Mouse (Mus musculus) lung, embryonic 16.5 days (tissue): ENCODE results near the gene Cntfr. TPM values are rescaled to one million over a fixed set of nuclear protein-coding genes. Genes with fewer than 3 reads are reported as not detected.

Experiments
- ATAC-seq: fragments of 200-750 bp; cut with Nextera tagmentation; 2 replicates; pipeline ENCODE4 v1.8.0; 2017; ENCODE audit warnings: low read depth, mild to moderate bottlenecking, moderate library complexity
- H3K27ac ChIP-seq: fragments of 300-500 bp; sonication (generic); 2 replicates; pipeline ENCODE4 v1.5.1; 2014; ENCODE audit warnings: mild to moderate bottlenecking, control low read depth, low read length
- H3K27me3 ChIP-seq: fragments of 300-500 bp; sonication (generic); 2 replicates; pipeline ENCODE4 v1.6.1; 2014; ENCODE audit warnings: low read depth, low read length, mixed read lengths; ENCODE audit not compliant: control insufficient read depth, insufficient read depth
- H3K36me3 ChIP-seq: fragments of 300-500 bp; sonication (generic); 2 replicates; pipeline ENCODE4 v1.6.1; 2014; ENCODE audit warnings: low read length; ENCODE audit not compliant: control insufficient read depth, insufficient read depth
- H3K4me1 ChIP-seq: fragments of 300-500 bp; sonication (generic); replicated peaks from 2 replicates; pipeline ENCODE4 v1.6.1; 2014; ENCODE audit warnings: low read length, mixed read lengths; ENCODE audit not compliant: control insufficient read depth, insufficient read depth
- H3K4me2 ChIP-seq: fragments of 300-500 bp; sonication (generic); 2 replicates; pipeline ENCODE4 v1.6.1; 2014; ENCODE audit warnings: low read depth, low read length, control low read depth
- H3K4me3 ChIP-seq: fragments of 300-500 bp; sonication (generic); 2 replicates; pipeline ENCODE4 v1.5.1; 2014; ENCODE audit warnings: mild to moderate bottlenecking, low read length, control low read depth
- H3K9ac ChIP-seq: fragments of 300-500 bp; sonication (generic); 2 replicates; pipeline ENCODE4 v1.6.1; 2014; ENCODE audit warnings: low read length, control low read depth
- H3K9me3 ChIP-seq: fragments of 300-500 bp; sonication (generic); 2 replicates; pipeline ENCODE4 v1.6.1; 2016; ENCODE audit warnings: low read length; ENCODE audit not compliant: control insufficient read depth
- WGBS: fragments of 180-500 bp; shearing (Covaris S2); extraction: QIAGEN DNeasy Blood & Tissue Kit; methylation state at CpG from one replicate; pipeline ENCODE4 v1.1.7; 2014; 5-methylcytosine and 5-hydroxymethylcytosine counted together
- polyA plus RNA-seq: library from polyadenylated mRNA; unstranded; fragments of >200 nt; fragmentation: Nextera tagmentation; extraction: Ambion mirVana; gene quantifications from 2 replicates; pipeline ENCODE4 v1.2.1, GENCODE M21; 2015

Gene Cntfr
- polyA plus RNA-seq, 1 experiment from 2014 or later, result 8.4 TPM

- Histone ChIP-seq H3K27ac (no peak overlapping the region), H3K9ac (no peak overlapping the region), H3K4me2 (no peak overlapping the region), H3K9me3 (no peaks in the 10 kb centered on the region), H3K4me1 (no peaks in the 10 kb centered on the region), H3K27me3 (no peaks in the 10 kb centered on the region), H3K4me3 (no peak overlapping the region), H3K36me3 (no peaks in the 10 kb centered on the region)
- 59% methylated on average over 7 of the region's 7 CpGs for WGBS
- no peak for ATAC-seq
These were observed 48.3 kb downstream of the Cntfr start for GRCm38 (mm10) chr4:41648627-41649026.

DNA sequence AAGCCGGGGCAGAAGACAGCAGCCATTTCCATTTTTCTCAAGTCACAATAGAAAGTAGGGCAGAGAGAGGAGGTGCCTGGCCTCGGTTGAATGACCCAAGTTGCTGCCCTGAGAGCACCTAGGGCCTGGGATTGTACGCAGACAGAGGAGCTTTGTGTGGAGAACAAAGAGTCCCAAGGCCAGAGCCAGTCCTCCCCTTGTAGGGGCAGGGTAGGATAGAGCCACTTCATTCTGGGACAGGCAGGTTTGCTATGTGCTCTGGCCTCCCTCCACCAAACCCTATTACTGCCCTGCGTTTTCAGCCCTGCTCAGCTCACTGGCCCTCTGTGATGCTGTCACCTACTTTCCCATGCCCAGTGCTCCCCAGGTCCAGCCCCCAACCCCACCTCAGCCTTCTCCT, 48.7 kb downstream of the Cntfr start:
- H3K27me3 ChIP-seq, result no peaks in the 10 kb centered on the region
- ATAC-seq, result no peak
- no peak overlapping the region for H3K4me2 ChIP-seq
- no peaks in the 10 kb centered on the region for H3K4me1 ChIP-seq
- WGBS, result 47% methylated on average over 4 of the region's 4 CpGs
- H3K9me3 ChIP-seq, result no peaks in the 10 kb centered on the region
- H3K4me3 ChIP-seq, result no peak overlapping the region
- H3K9ac ChIP-seq, result no peak overlapping the region
- no peaks in the 10 kb centered on the region for H3K36me3 ChIP-seq
- H3K27ac ChIP-seq, result no peak overlapping the region

DNA sequence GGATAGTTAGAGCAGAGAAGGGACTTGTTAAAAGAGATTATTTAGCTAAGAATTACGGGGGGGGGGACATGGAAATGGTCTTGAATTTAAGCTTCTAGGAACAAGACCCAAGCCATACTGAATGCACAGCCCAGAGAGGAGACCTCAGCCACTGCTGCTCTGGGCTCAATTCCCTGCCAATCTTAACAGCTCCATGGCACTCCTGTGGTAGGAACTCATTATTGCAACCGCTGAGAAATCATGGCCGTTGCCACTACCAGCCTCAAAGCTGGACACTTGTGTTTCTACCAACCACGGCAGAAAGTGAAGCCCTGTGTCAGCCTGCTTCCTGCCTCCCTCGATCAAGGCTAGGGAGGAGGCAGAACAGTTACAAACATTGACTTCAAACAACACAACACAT, 51.4 kb downstream of the Cntfr start:
- no peak overlapping the region for H3K27ac ChIP-seq
- no peak overlapping the region for H3K4me2 ChIP-seq
- peak; percentile 47; the same call in 1 of the 2 replicates for ATAC-seq
- no peaks in the 10 kb centered on the region for H3K4me1 ChIP-seq
- no peaks in the 10 kb centered on the region for H3K36me3 ChIP-seq
- no peak overlapping the region for H3K9ac ChIP-seq
- no peaks in the 10 kb centered on the region for H3K9me3 ChIP-seq
- no peaks in the 10 kb centered on the region for H3K27me3 ChIP-seq
- WGBS, result 19% methylated on average over 5 of the region's 5 CpGs
- H3K4me3 ChIP-seq, result no peak overlapping the region

DNA sequence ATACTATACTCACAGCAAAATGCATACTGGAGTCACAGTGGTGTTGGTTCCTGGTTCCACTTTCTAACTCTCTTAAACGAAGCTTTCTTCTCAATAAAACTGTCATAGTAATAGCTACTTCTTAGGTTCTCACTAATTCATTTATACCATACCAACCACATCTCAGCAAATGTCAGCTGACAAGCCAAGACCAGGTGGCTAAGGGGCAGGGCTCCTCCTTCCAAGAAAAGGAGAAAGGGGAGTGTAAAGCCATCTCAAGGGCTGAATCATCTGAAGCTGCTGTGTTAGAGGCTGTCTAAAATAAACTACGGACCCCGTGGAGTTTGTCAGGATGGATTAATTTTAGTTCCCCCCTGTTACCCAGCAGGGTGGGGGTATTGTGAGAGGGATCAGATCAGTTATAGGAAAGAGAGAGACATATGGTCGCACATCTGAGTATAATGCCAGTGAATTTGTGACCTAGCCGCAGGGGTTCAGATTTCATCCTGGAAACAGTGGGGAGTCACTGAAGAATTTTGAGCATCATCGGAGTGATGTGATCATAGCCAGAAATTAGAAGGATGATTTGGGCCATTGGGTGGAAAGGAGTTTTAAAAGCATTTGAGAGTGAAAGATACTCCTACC, 55.6 kb downstream of the Cntfr start:
- no peak for ATAC-seq
- Histone ChIP-seq H3K9me3 (no peaks in the 10 kb centered on the region), H3K36me3 (no peaks in the 10 kb centered on the region), H3K4me3 (no peak overlapping the region), H3K4me1 (peaks cover 3% of the 10 kb centered on the region; the same call in 1 of the 2 replicates), H3K4me2 (no peak overlapping the region), H3K27ac (no peak overlapping the region), H3K27me3 (peaks cover 6% of the 10 kb centered on the region; the same call in 1 of the 2 replicates), H3K9ac (no peak overlapping the region)
- 82% methylated on average over 6 of the region's 6 CpGs for WGBS

- under 1% methylated on average over 58 of the region's 74 CpGs for WGBS
- Histone ChIP-seq H3K27me3 (peaks cover 6% of the 10 kb centered on the region; the same call in 1 of the 2 replicates), H3K27ac (no peak within 1 kb of the TSS), H3K9me3 (no peaks in the 10 kb centered on the region), H3K9ac (peak within 1 kb of the TSS; percentile 68), H3K4me3 (peak within 1 kb of the TSS; percentile 53), H3K4me2 (peak within 1 kb of the TSS; percentile 94), H3K4me1 (peaks cover 3% of the 10 kb centered on the region; the same call in 1 of the 2 replicates), H3K36me3 (no peaks in the 10 kb centered on the region)
- ATAC-seq, result peak; percentile 94
These were observed 56.9 kb downstream of the Cntfr start, which contains the start of gene Enho for GRCm38 (mm10) chr4:41639913-41640507. Gene Enho (minus strand): TSS chr4:41640324.

DNA sequence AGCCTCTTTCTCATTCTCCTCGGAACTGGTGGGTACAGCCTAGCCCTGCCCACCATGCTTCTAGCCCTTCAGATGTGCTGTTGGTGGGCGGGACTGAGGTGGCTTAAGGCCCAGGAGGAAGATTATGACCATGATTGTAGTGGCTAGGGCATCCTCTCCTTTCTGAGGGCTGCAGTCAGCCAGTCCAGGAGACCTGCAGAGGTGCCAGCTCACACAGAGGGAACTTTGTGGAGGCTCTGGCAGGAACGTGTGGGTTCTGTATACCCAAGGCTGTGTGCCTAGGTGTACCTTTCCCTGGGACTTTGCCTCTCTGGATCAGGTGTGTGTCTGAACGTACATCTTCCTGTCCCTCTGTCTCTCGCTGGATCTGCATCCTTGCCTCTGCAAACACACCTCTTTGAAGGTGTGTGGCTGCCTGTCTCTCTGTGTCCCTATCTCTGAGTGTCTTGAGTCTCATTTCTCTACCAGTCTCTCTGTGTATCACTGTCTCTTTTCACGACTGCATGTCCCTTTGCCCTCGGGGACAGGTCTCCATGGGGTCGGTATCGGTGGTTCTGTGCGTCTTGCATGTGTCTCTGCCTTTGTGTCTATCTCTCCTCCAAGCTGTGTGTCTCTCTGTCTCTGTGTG, 57.6 kb downstream of the Cntfr start:
- H3K27ac ChIP-seq, result no peak overlapping the region

GRCm38 (mm10) chr4:41638828-41639213, 58.1 kb downstream of the Cntfr start:
- H3K27ac ChIP-seq, result no peak overlapping the region
- WGBS, result 88% methylated on average over 6 of the region's 6 CpGs
- no peaks in the 10 kb centered on the region for H3K36me3 ChIP-seq
- H3K4me3 ChIP-seq, result no peak overlapping the region
- H3K4me2 ChIP-seq, result no peak overlapping the region
- H3K9ac ChIP-seq, result no peak overlapping the region
- no peaks in the 10 kb centered on the region for H3K9me3 ChIP-seq
- peaks cover 6% of the 10 kb centered on the region; the same call in 1 of the 2 replicates for H3K27me3 ChIP-seq
- ATAC-seq, result no peak
- H3K4me1 ChIP-seq, result peaks cover 3% of the 10 kb centered on the region; the same call in 1 of the 2 replicates

More for the DNA sequence above, 57.6 kb downstream of the Cntfr start:
- Histone ChIP-seq H3K4me1 (peaks cover 3% of the 10 kb centered on the region; the same call in 1 of the 2 replicates), H3K36me3 (no peaks in the 10 kb centered on the region), H3K4me3 (peak overlapping the region; percentile 53), H3K9me3 (no peaks in the 10 kb centered on the region), H3K4me2 (peak overlapping the region; percentile 94), H3K27me3 (peaks cover 6% of the 10 kb centered on the region; the same call in 1 of the 2 replicates), H3K9ac (peak overlapping the region; percentile 68)
- 20% methylated on average over 10 of the region's 10 CpGs for WGBS
- ATAC-seq, result no peak; the same call in 1 of the 2 replicates

DNA sequence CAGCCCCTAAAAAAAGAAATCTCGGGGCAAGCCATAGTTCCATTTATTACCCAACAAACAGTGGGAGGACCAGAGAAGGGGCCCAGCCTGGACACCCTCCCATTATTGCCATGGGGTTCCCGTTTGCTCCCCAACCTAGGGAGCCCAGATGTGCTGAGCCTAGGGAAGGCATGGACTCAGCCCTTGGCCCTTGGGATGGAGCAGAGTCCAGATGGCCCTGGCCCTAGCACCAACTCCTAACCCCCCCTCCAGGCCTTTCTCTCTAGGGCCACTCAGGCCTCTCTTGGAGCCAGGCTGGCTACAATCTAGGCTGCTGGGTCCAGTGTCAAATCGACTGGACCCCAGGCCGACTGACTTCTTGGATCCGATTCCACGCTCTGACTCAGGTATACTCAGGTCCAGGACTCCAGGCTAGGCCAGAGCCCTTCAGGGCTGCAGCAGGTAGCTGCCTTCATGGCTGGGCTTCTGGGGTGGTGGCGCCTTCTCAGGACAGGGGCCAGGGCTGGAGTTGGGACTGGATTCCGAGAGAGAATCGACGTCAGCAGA, 58.6 kb downstream of the Cntfr start:
- Histone ChIP-seq H3K4me2 (no peak overlapping the region), H3K4me1 (peaks cover 3% of the 10 kb centered on the region; the same call in 1 of the 2 replicates), H3K9me3 (no peaks in the 10 kb centered on the region), H3K9ac (no peak overlapping the region), H3K27me3 (peaks cover 6% of the 10 kb centered on the region; the same call in 1 of the 2 replicates), H3K4me3 (no peak overlapping the region), H3K36me3 (no peaks in the 10 kb centered on the region), H3K27ac (no peak overlapping the region)
- 88% methylated on average over 10 of the region's 10 CpGs for WGBS
- no peak for ATAC-seq
